Mouse (Mus musculus) lung, postnatal 0 days (tissue): Measurements from ENCODE around the gene Skap1.

Source experiments
- CTCF ChIP-seq: IDR thresholded peaks from 2 replicates; pipeline ENCODE4 v1.5.1; 2016; ENCODE audit warnings: antibody characterized with exemption, mild to moderate bottlenecking
- EP300 ChIP-seq: IDR thresholded peaks from 2 replicates; pipeline ENCODE4 v1.6.1; 2016; ENCODE audit warnings: antibody characterized with exemption, mild to moderate bottlenecking, control low read depth

DNA sequence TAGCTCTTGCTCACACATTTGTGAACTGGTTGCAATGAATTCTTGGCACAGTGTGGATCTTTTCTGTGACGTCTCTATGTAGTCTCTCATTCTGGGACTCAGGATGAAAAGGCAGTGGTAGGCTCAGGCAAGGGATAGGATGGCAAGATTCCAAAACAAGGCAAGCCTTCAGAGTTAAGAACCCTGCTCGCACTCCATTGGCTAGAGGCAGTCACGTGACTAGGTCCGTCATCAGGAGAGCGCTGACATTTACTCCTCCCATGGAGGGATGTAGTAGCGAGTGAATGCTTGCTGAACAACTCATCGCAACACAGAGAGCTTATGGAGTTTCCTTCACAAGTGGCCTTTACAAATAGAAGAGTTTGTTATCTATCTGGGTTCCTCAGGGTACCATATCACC lies 27.9 kb upstream of the Skap1 start:
- TF ChIP-seq CTCF (no peak), EP300 (no peak)
